In the genomic region with DNA sequence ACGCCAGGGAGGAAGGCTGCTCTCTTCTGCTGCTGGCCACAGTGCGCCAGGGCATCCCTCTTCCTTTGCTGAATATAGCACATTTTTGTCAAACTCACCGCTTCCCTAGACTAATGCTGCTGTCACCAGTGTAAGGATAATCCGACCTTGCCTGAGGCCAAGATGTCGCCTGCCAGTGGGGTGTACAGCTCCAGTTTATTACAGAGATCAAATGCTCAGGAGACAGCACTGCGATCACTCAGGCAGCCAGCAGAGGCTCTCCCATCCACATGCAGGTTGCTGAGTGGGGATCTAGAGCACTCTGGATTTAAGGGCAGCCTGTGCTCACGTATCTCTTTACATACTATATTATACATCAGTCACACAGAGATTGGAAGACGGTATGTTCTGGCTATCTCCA, we compare ENCODE assay signal across 25 mouse cellular contexts. TPM values are rescaled to one million over a fixed set of nuclear protein-coding genes. Genes with fewer than 3 reads are reported as not detected.
DNase-seq lines count a peak whose midpoint lies in the region; ATAC-seq lines count a peak whose summit lies in the region.
"Had no signal": no experiment of that assay in that cellular context is flagged by ENCODE, and none has a peak within 500 bp of the region (broad histone marks: within the 10 kb centered on the region; RNA-seq: fewer than 3 reads in every experiment).

No protein-coding gene starts in this region.

- H3K9ac ChIP-seq in hindbrain, embryonic 16.5 days (ENCODE audit: low read depth, low read length), result no peak overlapping the region
- no peak overlapping the region for H3K9ac ChIP-seq in hindbrain, embryonic 12.5 days
- no peak overlapping the region for H3K9ac ChIP-seq in midbrain, embryonic 12.5 days (replicated peaks)
- no peak overlapping the region for H3K9ac ChIP-seq in midbrain, embryonic 11.5 days (ENCODE audit: low read length)
- H3K9ac ChIP-seq: embryonic facial prominence, embryonic 13.5 days; forebrain, embryonic 12.5 days; intestine, embryonic 15.5 days had no signal

- no peaks in the 10 kb centered on the region for H3K36me3 ChIP-seq in hindbrain, embryonic 16.5 days (ENCODE audit: control insufficient read depth, insufficient read depth, low read length)
- no peaks in the 10 kb centered on the region for H3K36me3 ChIP-seq in hindbrain, embryonic 12.5 days
- no peaks in the 10 kb centered on the region for H3K36me3 ChIP-seq in midbrain, embryonic 12.5 days
- H3K36me3 ChIP-seq in midbrain, embryonic 11.5 days (ENCODE audit: control insufficient read depth, insufficient read depth, low read length), result no peaks in the 10 kb centered on the region
- H3K36me3 ChIP-seq: embryonic facial prominence, embryonic 13.5 days; forebrain, embryonic 12.5 days; heart, embryonic 10.5 days; intestine, embryonic 15.5 days had no signal

- 78% methylated on average over 8 of the region's 8 CpGs for WGBS in hindbrain, embryonic 16.5 days
- 77% methylated on average over 8 of the region's 8 CpGs for WGBS in hindbrain, embryonic 12.5 days
- WGBS in midbrain, embryonic 12.5 days, result 79% methylated on average over 8 of the region's 8 CpGs
- WGBS in midbrain, embryonic 11.5 days, result 72% methylated on average over 8 of the region's 8 CpGs

- H3K9me3 ChIP-seq in hindbrain, embryonic 16.5 days (ENCODE audit: control insufficient read depth, low read length), result no peaks in the 10 kb centered on the region
- no peaks in the 10 kb centered on the region for H3K9me3 ChIP-seq in hindbrain, embryonic 12.5 days (replicated peaks)
- H3K9me3 ChIP-seq in midbrain, embryonic 12.5 days, result no peaks in the 10 kb centered on the region
- H3K9me3 ChIP-seq in midbrain, embryonic 11.5 days (ENCODE audit: control insufficient read depth, low read length), result no peaks in the 10 kb centered on the region
- H3K9me3 ChIP-seq: embryonic facial prominence, embryonic 13.5 days; forebrain, embryonic 12.5 days; heart, embryonic 10.5 days; intestine, embryonic 15.5 days had no signal

- no peaks in the 10 kb centered on the region for H3K27me3 ChIP-seq in hindbrain, embryonic 16.5 days (replicated peaks; ENCODE audit: control insufficient read depth, insufficient read depth, low read length)
- no peaks in the 10 kb centered on the region for H3K27me3 ChIP-seq in hindbrain, embryonic 12.5 days
- no peaks in the 10 kb centered on the region for H3K27me3 ChIP-seq in midbrain, embryonic 12.5 days
- no peaks in the 10 kb centered on the region for H3K27me3 ChIP-seq in midbrain, embryonic 11.5 days (ENCODE audit: control insufficient read depth, insufficient read depth, low read length)
- H3K27me3 ChIP-seq: embryonic facial prominence, embryonic 13.5 days; forebrain, embryonic 12.5 days; intestine, embryonic 15.5 days had no signal

- no peak overlapping the region for H3K27ac ChIP-seq in hindbrain, embryonic 16.5 days (ENCODE audit: low read depth, low read length)
- H3K27ac ChIP-seq in hindbrain, embryonic 12.5 days, result no peak overlapping the region
- H3K27ac ChIP-seq in midbrain, embryonic 12.5 days (replicated peaks), result no peak overlapping the region
- no peak overlapping the region for H3K27ac ChIP-seq in midbrain, embryonic 11.5 days (ENCODE audit: low read depth, low read length)
- H3K27ac ChIP-seq: embryonic facial prominence, embryonic 13.5 days; forebrain, embryonic 12.5 days; heart, embryonic 10.5 days; intestine, embryonic 15.5 days; macrophage; stomach, postnatal 0 days had no signal

- no peak for DNase-seq in frontal cortex, postnatal 14 days (ENCODE audit: low spot score in 2 of 2)
- no peak for DNase-seq in midbrain, embryonic 11.5 days (ENCODE audit: low spot score, missing footprints)
- DNase-seq in retina, embryonic 14.5 days (ENCODE audit: low spot score), result peak; percentile 13
- no peak for DNase-seq in spleen, postnatal 14 days (ENCODE audit: low spot score in 2 of 2)
- DNase-seq: adrenal gland, postnatal 36 days; cerebellum, adult 18-20 months; cerebellum, postnatal 36 days; embryo, embryonic 11 days; heart, postnatal 4 days; kidney, postnatal 36 days; thymus, adult 2 months; thymus, postnatal 4 days had no signal

- no peak overlapping the region for H3K4me3 ChIP-seq in hindbrain, embryonic 16.5 days (ENCODE audit: low read length)
- H3K4me3 ChIP-seq in hindbrain, embryonic 12.5 days, result no peak overlapping the region
- no peak overlapping the region for H3K4me3 ChIP-seq in midbrain, embryonic 12.5 days
- H3K4me3 ChIP-seq in midbrain, embryonic 11.5 days (ENCODE audit: low read depth, low read length), result no peak overlapping the region
- H3K4me3 ChIP-seq: embryonic facial prominence, embryonic 13.5 days; erythroblast, embryonic 14.5 days; forebrain, embryonic 12.5 days; heart, embryonic 10.5 days; intestine, embryonic 15.5 days had no signal

- H3K4me1 ChIP-seq in hindbrain, embryonic 16.5 days (ENCODE audit: control insufficient read depth, insufficient read depth, low read depth, low read length), result no peaks in the 10 kb centered on the region
- H3K4me1 ChIP-seq in hindbrain, embryonic 12.5 days, result no peaks in the 10 kb centered on the region
- no peaks in the 10 kb centered on the region for H3K4me1 ChIP-seq in midbrain, embryonic 12.5 days
- no peaks in the 10 kb centered on the region for H3K4me1 ChIP-seq in midbrain, embryonic 11.5 days (ENCODE audit: control insufficient read depth, insufficient read depth, low read length)
- H3K4me1 ChIP-seq: embryonic facial prominence, embryonic 13.5 days; forebrain, embryonic 12.5 days; heart, embryonic 10.5 days; intestine, embryonic 15.5 days had no signal

- peak; percentile 88 for ATAC-seq in frontal cortex, adult (ENCODE audit: low TSS enrichment)
- ATAC-seq in hindbrain, embryonic 16.5 days, result peak; percentile 43
- ATAC-seq in hindbrain, embryonic 12.5 days (ENCODE audit: low FRiP score), result no peak
- 0 out of 2 replicates have a peak, but pooled peaks have one; percentile 30 for ATAC-seq in midbrain, embryonic 12.5 days (ENCODE audit: low FRiP score, low read depth)
- no peak for ATAC-seq in midbrain, embryonic 11.5 days (ENCODE audit: low FRiP score)
- ATAC-seq: CD4-positive, CD25-positive, alpha-beta regulatory T cell, adult 4 months; intestine, embryonic 15.5 days; lung, postnatal 0 days had no signal

- H3K4me2 ChIP-seq in hindbrain, embryonic 16.5 days (ENCODE audit: low read length), result no peak overlapping the region
- H3K4me2 ChIP-seq in hindbrain, embryonic 12.5 days (replicated peaks), result no peak overlapping the region
- no peak overlapping the region for H3K4me2 ChIP-seq in midbrain, embryonic 12.5 days (replicated peaks)
- H3K4me2 ChIP-seq in midbrain, embryonic 11.5 days, result no peak overlapping the region
- H3K4me2 ChIP-seq: embryonic facial prominence, embryonic 13.5 days; forebrain, embryonic 12.5 days; intestine, embryonic 15.5 days had no signal

RNA-seq across cellular contexts. Expression of gene Ccdc149, which starts 22.1 kb away (rescaled TPM):
- 15.0 and 15.4 TPM in 2 replicates for polyA plus RNA-seq in hindbrain, embryonic 16.5 days (2015; fragmentation: Nextera tagmentation; extraction: Ambion mirVana)
- 5.1 and 6.1 TPM in 2 replicates for polyA plus RNA-seq in hindbrain, embryonic 12.5 days (2016; fragmentation: Nextera tagmentation; extraction: Ambion mirVana)
- polyA plus RNA-seq in midbrain, embryonic 12.5 days (2016; fragmentation: Nextera tagmentation; extraction: Ambion mirVana), result 5.1 and 6.3 TPM in 2 replicates
- 2.4 and 3.1 TPM in 2 replicates for polyA plus RNA-seq in midbrain, embryonic 11.5 days (2014; fragmentation: Nextera tagmentation; extraction: Ambion mirVana)
- polyA plus RNA-seq: CD4-positive, CD25-positive, alpha-beta regulatory T cell, adult 4 months; erythroblast, embryonic 14.5 days; macrophage had no signal

Comparison
In these comparisons a context has a peak if more than half of its experiments do, and no peak if none do; other contexts are left out.
1. ATAC-seq: peak in frontal cortex, adult (single experiment), hindbrain, embryonic 16.5 days (single experiment) and midbrain, embryonic 12.5 days (single experiment); none in hindbrain, embryonic 12.5 days (single experiment) and midbrain, embryonic 11.5 days (single experiment).